Mouse (Mus musculus): ENCODE data around the gene Mrps21. TPM values are rescaled to one million over a fixed set of nuclear protein-coding genes. Genes with fewer than 3 reads are reported as not detected.
"Not testable (repeated sequence)": the region's sequence is repeated elsewhere in the genome, so short reads cannot be mapped to it uniquely, and the experiment has no call there.

Gene Mrps21
- total RNA-seq, 2 experiments from 2014 or later: 134 to 158 TPM

- DNase-seq (ENCODE audit: low spot score in 2 of 2): no peak
These were observed 21.0 kb upstream of the Mrps21 start for GRCm38 (mm10) chr3:95892066-95893052.

GRCm38 (mm10) chr3:95891211-95892065 is 20.1 kb upstream of the Mrps21 start, which contains the start of gene BC028528:
Gene BC028528 (minus strand): TSS chr3:95892005.
- no peak for DNase-seq (ENCODE audit: low spot score in 2 of 2)

DNA sequence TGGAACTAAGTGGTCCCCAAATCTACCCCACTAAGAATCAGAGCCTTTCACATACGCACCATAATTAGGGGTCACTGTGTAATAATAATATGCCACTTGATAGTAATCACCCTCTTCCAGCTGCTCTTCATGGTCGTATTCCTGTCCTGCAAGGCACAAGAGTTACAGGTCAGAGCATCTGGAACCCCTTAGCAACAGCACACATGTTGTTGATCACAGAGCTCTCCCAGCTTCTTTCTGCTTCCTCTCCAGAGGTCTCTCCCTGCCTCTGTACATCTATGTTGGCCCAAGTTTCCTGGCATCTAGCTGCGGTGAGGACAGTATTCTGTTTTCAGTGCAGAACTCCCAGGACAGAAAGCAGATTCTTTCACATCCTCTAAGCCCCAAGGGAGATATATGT is 18.3 kb upstream of the Mrps21 start:
- DNase-seq (ENCODE audit: low spot score in 2 of 2): no peak

DNA sequence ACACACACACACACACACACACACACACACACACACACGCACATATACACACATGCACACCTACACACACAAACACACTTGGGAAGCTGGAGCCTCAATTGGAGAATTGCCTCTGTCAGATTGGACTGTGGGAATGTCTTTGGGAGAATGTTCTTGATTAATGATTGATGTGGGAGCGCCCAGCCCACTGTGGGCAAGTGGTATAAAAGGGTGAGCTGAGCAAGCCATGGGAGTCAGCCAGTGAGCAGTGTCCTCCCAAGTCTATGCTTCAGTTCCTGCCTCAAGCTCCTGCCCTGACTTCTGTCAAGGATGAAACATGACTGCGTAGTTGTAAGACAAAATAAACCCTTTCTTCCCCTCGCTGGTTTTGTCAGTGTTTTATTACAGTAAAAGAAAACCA is 16.3 kb upstream of the Mrps21 start:
- no peak for DNase-seq (ENCODE audit: low spot score in 2 of 2)

GRCm38 (mm10) chr3:95884400-95884799 is 13.1 kb upstream of the Mrps21 start:
- DNase-seq (ENCODE audit: low spot score in 2 of 2): no peak

GRCm38 (mm10) chr3:95882816-95883425 is 11.6 kb upstream of the Mrps21 start:
- DNase-seq (ENCODE audit: low spot score in 2 of 2): peak in 1 of 2 experiments; percentile 84

DNA sequence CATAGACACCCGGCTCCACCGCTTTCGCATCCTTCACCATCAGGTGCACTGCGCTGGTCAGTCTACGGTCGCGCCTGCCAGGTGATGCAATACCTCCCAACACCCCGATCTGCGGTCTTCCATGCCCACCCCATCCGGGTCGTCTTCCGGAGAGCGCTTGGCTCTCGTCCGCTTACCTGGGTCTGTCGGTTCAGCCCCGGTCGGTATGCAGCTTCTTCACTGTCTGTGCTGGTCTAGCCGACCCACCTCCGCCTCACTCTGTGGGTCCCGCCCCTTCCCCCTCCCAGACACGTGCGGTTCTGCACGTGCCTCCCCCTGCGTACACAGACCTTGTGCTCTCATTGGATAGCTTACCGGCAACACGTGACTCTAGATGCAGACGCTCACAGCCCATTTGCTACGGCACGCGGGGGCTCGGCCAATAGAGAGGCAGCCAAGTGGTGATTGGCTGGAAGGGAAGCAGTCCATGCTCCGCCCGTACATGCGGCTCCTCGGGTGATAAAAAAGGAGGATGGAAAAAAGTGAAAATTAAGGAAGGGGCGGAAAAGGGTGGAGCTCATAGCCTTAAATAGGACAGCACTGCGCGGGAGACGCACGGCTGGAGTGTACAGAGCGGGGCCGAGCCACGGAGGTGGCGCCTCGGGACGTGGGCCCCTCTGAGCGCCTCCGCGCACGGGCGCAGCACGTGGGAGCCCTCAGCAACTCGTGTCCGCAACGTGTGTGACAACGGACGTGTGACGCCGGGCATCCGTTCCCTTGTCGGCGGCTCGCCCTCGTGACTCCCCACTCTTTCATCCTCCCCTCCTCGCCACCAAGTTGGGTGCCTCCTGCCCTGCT is 10.9 kb upstream of the Mrps21 start, which contains the start of gene Ciart:
Gene Ciart, minus strand, starts transcription at position 273 of the 837 bp plus-strand sequence.
- peak; percentile 97 to 98 for DNase-seq (ENCODE audit: low spot score in 2 of 2)

DNA sequence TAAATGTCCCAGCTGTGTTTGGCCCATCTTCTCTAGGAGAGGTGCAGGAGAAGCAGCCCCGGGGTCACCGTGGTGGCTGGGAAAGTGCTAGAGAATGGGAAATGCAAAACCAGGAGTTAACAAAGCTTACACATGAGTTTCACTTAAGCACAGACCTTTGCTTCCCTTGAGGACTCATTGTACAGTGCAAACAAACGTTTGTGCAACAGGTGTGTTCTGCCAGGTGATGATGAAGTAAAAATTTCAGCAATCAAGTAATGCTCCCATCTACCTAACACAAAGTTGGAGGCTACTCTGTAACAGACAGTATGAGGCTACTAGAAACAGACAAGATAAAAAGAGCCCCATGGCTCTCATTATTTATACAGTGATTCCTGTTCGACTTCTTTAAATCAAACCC is 7.7 kb upstream of the Mrps21 start:
- DNase-seq (ENCODE audit: low spot score in 2 of 2): no peak

DNA sequence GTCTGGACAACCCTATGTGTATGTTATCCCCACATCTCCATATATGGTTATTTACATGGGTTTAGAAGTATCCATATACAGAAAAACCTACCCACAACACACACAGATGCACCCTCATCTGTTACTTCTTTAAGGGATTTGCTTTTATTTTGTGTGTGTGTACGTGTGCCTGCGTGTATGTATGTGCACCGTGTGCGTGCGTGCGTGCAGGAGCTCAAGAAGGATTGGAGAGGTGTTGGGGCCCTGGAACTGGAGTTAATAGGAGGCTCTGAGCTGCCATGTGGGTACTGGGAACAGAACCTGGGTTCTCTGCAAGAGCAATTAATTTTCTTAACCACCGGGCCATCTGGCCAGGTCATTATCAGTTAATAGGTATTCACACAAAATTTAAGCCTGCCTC is 729 bp upstream of the Mrps21 start:
- DNase-seq (ENCODE audit: low spot score in 2 of 2): no peak

GRCm38 (mm10) chr3:95870976-95871375 is 343 bp downstream of the Mrps21 start:
- DNase-seq (ENCODE audit: low spot score in 2 of 2): no peak

DNA sequence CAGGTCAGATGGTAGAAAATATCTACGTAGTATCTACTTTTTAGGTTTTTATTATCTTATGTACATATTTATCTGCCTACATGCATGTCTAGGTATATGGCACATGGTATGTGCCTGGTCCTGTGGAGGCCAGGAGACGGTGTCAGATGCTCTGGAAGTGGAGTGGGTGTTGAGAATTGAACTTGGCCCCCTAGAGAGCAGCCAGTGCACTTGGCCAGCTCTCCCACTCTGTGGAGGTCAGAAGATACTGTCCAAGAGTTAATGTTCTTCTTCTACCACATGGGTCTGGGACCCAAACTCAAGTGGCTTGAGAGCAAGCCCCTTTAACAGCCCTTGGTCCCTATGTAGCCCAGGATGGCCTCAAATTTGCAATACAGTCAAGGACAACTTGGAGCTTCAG is 3.9 kb downstream of the Mrps21 start:
- no peak for DNase-seq (ENCODE audit: low spot score in 2 of 2)

- no peak for DNase-seq (ENCODE audit: low spot score in 2 of 2)
These were observed 5.2 kb downstream of the Mrps21 start for GRCm38 (mm10) chr3:95866071-95866470.

DNA sequence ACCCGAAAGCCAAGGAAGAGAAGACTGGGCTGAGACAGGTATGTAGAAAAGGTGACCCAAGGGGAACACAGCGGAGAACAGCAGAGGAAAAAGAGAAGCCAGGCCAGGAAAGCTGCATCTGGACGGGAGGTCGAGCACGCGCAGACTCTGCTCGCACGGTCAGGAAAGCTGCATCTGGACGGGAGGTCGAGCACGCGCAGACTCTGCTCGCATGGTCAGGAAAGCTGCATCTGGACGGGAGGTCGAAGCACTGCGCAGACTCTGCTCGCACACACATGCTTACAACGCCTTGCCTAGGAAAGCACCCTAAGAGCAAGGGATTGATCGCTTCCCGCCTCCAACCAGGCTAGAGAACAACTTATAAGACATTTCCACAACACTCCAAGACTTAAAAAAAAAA is 5.7 kb downstream of the Mrps21 start:
- no peak for DNase-seq (ENCODE audit: low spot score in 2 of 2)

DNA sequence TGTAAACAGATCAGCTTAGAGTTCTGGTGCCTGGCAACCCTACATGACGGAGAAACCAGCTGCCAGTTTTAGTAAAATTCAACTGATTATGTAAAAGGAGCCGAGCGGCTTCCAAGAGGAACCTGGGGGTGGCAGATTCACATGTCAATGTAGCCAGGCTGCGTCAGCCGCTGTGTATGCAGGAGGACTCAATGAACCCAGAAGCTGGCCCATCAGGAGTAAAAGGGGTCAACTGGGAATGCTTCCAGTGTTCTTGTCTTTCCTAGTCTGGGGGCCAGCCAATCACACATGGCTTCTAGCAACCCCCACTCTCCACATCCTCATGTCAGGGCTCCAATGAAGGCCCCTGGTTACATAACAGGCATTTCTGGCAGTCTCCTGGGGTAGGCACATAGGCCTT is 6.3 kb downstream of the Mrps21 start:
- peak; percentile 80 to 92 for DNase-seq (ENCODE audit: low spot score in 2 of 2)

DNA sequence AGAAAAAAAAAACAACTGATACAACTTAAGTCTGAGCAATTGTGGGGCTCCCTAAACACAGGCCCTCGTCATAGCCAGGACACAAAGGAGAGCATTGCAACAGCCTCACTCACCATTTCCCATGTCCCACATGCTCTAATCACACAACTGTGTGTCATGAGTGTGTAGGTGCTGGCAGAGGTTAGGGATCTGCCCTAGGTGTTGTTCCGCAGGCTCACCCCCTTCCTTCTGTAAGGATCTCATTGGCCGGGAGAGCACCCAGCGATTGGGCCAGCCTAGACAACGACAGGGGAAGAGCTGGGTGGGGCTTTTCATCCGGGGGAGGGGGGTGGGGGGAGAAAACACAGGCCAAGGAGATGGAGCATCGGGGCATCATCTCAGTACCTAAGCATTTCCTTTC is 7.7 kb downstream of the Mrps21 start:
- DNase-seq (ENCODE audit: low spot score in 2 of 2): no peak

GRCm38 (mm10) chr3:95861796-95862195 is 9.5 kb downstream of the Mrps21 start:
- peak in 1 of 2 experiments; percentile 90 for DNase-seq (ENCODE audit: low spot score in 2 of 2)

- no peak for DNase-seq (ENCODE audit: low spot score in 2 of 2)
These were observed 10.1 kb downstream of the Mrps21 start for GRCm38 (mm10) chr3:95861216-95861615.

DNA sequence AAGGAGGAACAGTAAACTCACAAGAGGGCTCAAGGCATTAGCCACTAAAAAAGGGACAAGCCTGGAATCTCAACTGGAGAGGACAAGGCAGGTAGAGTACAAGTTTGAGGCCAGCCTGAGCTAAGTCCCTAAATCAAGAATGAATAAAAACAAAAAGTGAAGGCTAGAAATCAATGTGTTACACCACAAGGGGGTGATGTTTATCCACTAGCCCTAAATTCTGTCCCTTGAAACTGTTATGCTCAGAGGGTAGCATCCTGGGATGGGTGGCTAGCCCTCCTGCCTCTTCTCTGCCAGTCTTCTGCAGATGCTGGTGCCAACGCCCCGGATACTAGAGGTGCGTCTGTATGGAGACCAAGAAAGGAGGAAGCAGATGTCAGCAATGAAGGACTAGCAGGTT is 11.0 kb downstream of the Mrps21 start:
- DNase-seq (ENCODE audit: low spot score in 2 of 2): no peak

DNA sequence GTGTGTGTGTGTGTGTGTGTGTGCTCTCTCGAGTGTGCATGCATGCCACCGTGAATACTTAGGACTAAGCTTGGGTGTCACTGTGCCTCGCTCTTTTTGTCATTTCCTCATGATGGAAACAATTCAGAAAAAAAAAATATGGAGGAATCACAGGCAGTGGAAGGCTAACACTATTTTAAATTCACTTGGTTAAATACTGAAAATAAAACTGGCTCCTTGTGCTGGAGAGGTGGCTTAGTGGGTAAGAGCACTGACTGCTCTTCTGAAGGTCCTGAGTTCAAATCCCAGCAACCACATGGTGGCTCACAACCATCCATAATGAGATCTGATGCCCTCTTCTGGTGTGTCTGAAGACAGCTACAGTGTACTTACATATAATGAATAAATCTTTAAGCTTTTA is 13.0 kb downstream of the Mrps21 start:
- not testable (repeated sequence) for DNase-seq (ENCODE audit: low spot score in 2 of 2)

GRCm38 (mm10) chr3:95857050-95857449 is 14.3 kb downstream of the Mrps21 start:
- not testable (repeated sequence) for DNase-seq (ENCODE audit: low spot score in 2 of 2)

Data from layer of hippocampus, adult 18-20 months (tissue).